Mouse (Mus musculus): Measurements from ENCODE around the gene Chrna1. TPM values are rescaled to one million over a fixed set of nuclear protein-coding genes. Genes with fewer than 3 reads are reported as not detected.
A peak's percentile ranks its signal among the peaks of the same experiment; 100 is the strongest.

The Chrna1 gene
- polyA plus RNA-seq, 1 experiment = 0.66 TPM

GRCm38 (mm10) chr2:73530487-73530886, 49.7 kb downstream of the Chrna1 start:
- H3K4me3 ChIP-seq (replicated peaks; ENCODE audit: extremely low read depth, low read depth, low read length) = no peak overlapping the region
- H3K4me1 ChIP-seq (ENCODE audit: control insufficient read depth, insufficient read depth, low read length) = peaks cover 9% of the 10 kb centered on the region
- WGBS = 76% methylated on average over 5 of the region's 5 CpGs
- TF ChIP-seq POLR2A (IDR thresholded peaks at IDR 0.05; ENCODE audit: borderline replicate concordance, extremely low read depth, low read depth, low read length) = no peak
- no peak for TF ChIP-seq CTCF (IDR thresholded peaks at IDR 0.05; ENCODE audit: insufficient read depth, low read length)
- DNase-seq = no peak

- H3K4me3 ChIP-seq (replicated peaks; ENCODE audit: extremely low read depth, low read depth, low read length) = peak within 1 kb of the TSS; percentile 88
- 4% methylated on average over 66 of the region's 66 CpGs for WGBS
- H3K4me1 ChIP-seq (ENCODE audit: control insufficient read depth, insufficient read depth, low read length) = peaks cover 9% of the 10 kb centered on the region
- peak; percentile 80 for DNase-seq
- no peak for TF ChIP-seq POLR2A (IDR thresholded peaks at IDR 0.05; ENCODE audit: borderline replicate concordance, extremely low read depth, low read depth, low read length)
- TF ChIP-seq CTCF (IDR thresholded peaks at IDR 0.05; ENCODE audit: insufficient read depth, low read length) = no peak
Observed at GRCm38 (mm10) chr2:73529356-73530330, 50.5 kb downstream of the Chrna1 start, which contains the start of gene Wipf1. Wipf1 (minus strand) TSS chr2:73529734.

DNA sequence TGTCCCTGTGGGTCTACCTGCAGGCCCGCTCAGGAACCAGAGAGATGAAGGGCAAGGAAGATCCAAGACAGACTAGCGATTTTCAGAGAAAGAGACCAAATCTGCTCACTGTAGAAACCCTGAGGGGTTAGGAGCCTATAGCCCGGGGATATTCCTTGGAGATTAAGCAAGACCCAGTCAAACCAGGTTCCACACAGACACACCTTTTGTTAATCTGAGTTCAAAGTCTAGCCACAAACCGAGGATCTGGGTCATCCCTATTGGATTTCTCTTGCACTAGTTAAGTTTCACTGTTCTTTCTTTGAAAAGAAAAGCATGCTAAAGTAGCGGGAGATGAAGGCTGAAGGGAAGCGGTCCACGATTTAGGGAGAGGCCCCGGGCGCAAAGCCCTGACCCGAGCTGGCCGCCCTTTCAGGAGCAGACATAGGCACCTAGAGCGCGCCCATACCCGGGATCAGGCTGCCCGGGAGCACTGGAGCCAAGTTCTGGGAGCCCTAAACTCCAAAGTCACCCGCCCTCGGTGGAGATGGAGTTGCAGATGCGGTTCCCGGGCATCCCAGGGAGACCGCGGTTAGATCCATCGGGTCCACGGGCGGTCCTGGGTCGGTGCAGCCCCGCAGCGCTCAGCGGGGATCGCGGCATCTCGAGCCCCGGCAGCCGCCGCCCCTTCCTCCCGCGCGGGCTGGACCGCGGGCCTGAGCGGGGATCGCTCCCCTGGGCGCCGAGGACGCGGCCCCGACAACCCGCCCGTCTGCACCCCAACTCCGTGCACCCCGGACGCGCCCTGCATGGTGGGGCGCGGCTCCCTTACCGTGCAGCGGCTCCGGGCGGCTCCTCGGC, 51.4 kb downstream of the Chrna1 start:
- Histone ChIP-seq H3K4me1 (ENCODE audit: control insufficient read depth, insufficient read depth, low read length) (peaks cover 13% of the 10 kb centered on the region), H3K4me3 (replicated peaks; ENCODE audit: extremely low read depth, low read depth, low read length) (peak overlapping the region; percentile 88)
- peak; percentile 62 for DNase-seq
- TF ChIP-seq POLR2A (IDR thresholded peaks at IDR 0.05; ENCODE audit: borderline replicate concordance, extremely low read depth, low read depth, low read length) (no peak), CTCF (IDR thresholded peaks at IDR 0.05; ENCODE audit: insufficient read depth, low read length) (no peak)
- WGBS = 4% methylated on average over 59 of the region's 59 CpGs

GRCm38 (mm10) chr2:73527956-73528355, 52.2 kb downstream of the Chrna1 start:
- DNase-seq = no peak
- H3K4me3 ChIP-seq (replicated peaks; ENCODE audit: extremely low read depth, low read depth, low read length) = peak overlapping the region; percentile 26
- TF ChIP-seq CTCF (IDR thresholded peaks at IDR 0.05; ENCODE audit: insufficient read depth, low read length) (no peak), POLR2A (IDR thresholded peaks at IDR 0.05; ENCODE audit: borderline replicate concordance, extremely low read depth, low read depth, low read length) (no peak)
- WGBS = 60% methylated on average over 11 of the region's 11 CpGs
- H3K4me1 ChIP-seq (ENCODE audit: control insufficient read depth, insufficient read depth, low read length) = peaks cover 14% of the 10 kb centered on the region

- 37% methylated on average over 9 of the region's 9 CpGs for WGBS
- DNase-seq = no peak
- peak overlapping the region; percentile 23 for H3K4me3 ChIP-seq (replicated peaks; ENCODE audit: extremely low read depth, low read depth, low read length)
- TF ChIP-seq CTCF (IDR thresholded peaks at IDR 0.05; ENCODE audit: insufficient read depth, low read length) (no peak), POLR2A (IDR thresholded peaks at IDR 0.05; ENCODE audit: borderline replicate concordance, extremely low read depth, low read depth, low read length) (no peak)
- peaks cover 19% of the 10 kb centered on the region for H3K4me1 ChIP-seq (ENCODE audit: control insufficient read depth, insufficient read depth, low read length)
Observed at GRCm38 (mm10) chr2:73526691-73527090, 53.4 kb downstream of the Chrna1 start.

DNA sequence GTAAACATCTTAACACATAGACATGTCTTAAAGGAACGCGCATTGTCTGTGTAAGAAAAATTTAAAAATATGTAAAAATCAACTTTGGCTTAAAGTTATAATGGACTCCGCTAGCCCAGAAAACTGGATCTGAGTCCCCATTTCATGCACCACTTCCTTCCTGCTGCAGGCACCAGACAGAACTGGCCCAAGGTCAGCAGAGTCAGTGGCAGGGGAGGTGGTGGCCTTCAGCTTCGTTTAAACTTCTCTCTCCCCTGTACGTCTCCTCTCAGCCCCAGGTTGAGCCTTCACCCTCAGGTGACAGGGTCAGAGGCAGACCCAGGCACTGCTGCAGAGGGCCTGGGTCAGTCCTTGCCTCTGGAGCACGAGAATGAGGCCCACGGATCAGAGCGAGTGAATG, 57.2 kb downstream of the Chrna1 start:
- no peak for DNase-seq
- TF ChIP-seq CTCF (IDR thresholded peaks at IDR 0.05; ENCODE audit: insufficient read depth, low read length) = no peak
- no peak for TF ChIP-seq POLR2A (IDR thresholded peaks at IDR 0.05; ENCODE audit: borderline replicate concordance, extremely low read depth, low read depth, low read length)
- Histone ChIP-seq H3K4me1 (ENCODE audit: control insufficient read depth, insufficient read depth, low read length) (peaks cover 17% of the 10 kb centered on the region), H3K4me3 (replicated peaks; ENCODE audit: extremely low read depth, low read depth, low read length) (no peak overlapping the region)
- WGBS = 48% methylated on average over 8 of the region's 8 CpGs

DNA sequence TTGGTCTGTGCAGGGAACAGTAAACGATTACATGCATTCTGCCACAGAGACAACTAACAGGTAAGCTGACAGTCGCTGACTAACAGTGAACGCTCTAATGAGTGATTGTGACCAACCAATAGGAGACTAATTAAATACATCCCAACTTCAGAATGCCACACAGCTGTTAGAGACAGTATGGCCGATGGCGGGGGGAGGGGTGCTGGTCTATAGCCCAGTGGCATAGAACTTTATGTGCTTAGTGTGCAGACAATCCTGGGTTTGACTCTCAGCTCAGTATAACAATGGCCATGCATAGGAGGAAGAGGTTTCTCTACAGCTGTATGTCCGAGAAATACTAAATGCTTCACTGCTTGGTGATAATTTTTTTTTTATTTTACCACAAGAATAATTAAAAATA, 57.8 kb downstream of the Chrna1 start:
- Histone ChIP-seq H3K4me3 (replicated peaks; ENCODE audit: extremely low read depth, low read depth, low read length) (no peak overlapping the region), H3K4me1 (ENCODE audit: control insufficient read depth, insufficient read depth, low read length) (peaks cover 13% of the 10 kb centered on the region)
- TF ChIP-seq CTCF (IDR thresholded peaks at IDR 0.05; ENCODE audit: insufficient read depth, low read length) (no peak), POLR2A (IDR thresholded peaks at IDR 0.05; ENCODE audit: borderline replicate concordance, extremely low read depth, low read depth, low read length) (no peak)
- WGBS = 72% methylated on average over 6 of the region's 6 CpGs
- DNase-seq = no peak

DNA sequence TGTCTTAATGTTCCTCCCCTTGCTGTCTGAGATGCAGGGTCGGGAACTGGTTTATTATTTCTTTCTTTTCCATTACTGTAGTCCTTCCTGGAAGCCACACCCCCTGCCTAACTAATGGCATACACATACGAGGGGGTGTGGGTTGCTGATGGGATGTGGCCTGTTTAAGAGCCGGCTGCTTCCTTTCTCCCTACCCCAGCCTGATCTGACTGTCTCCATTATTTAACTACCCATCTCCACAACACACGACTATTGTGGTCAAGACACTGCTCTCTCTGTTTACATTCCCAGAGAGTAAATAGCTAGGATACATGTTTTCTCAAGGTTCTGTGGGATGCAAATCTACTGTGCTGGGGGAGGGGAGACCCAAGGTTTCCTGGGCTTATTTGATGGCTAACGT, 58.4 kb downstream of the Chrna1 start:
- no peak for DNase-seq
- H3K4me3 ChIP-seq (replicated peaks; ENCODE audit: extremely low read depth, low read depth, low read length) = no peak overlapping the region
- TF ChIP-seq CTCF (IDR thresholded peaks at IDR 0.05; ENCODE audit: insufficient read depth, low read length) (no peak), POLR2A (IDR thresholded peaks at IDR 0.05; ENCODE audit: borderline replicate concordance, extremely low read depth, low read depth, low read length) (no peak)
- H3K4me1 ChIP-seq (ENCODE audit: control insufficient read depth, insufficient read depth, low read length) = peaks cover 13% of the 10 kb centered on the region
- 12% methylated on average over 5 of the region's 5 CpGs for WGBS

- DNase-seq = no peak
- no peak for TF ChIP-seq POLR2A (IDR thresholded peaks at IDR 0.05; ENCODE audit: borderline replicate concordance, extremely low read depth, low read depth, low read length)
- Histone ChIP-seq H3K4me1 (ENCODE audit: control insufficient read depth, insufficient read depth, low read length) (peaks cover 13% of the 10 kb centered on the region), H3K4me3 (replicated peaks; ENCODE audit: extremely low read depth, low read depth, low read length) (no peak overlapping the region)
- WGBS = 64% methylated on average over 5 of the region's 5 CpGs
Observed at GRCm38 (mm10) chr2:73518966-73519365, 61.2 kb downstream of the Chrna1 start.

All from lung, adult 2 months (tissue).